Mouse (Mus musculus): Measurements from ENCODE around the gene Adam12. TPM values are rescaled to one million over a fixed set of nuclear protein-coding genes. Genes with fewer than 3 reads are reported as not detected.

Adam12 gene
- polyA plus RNA-seq, 1 experiment: 4.1 TPM

DNA sequence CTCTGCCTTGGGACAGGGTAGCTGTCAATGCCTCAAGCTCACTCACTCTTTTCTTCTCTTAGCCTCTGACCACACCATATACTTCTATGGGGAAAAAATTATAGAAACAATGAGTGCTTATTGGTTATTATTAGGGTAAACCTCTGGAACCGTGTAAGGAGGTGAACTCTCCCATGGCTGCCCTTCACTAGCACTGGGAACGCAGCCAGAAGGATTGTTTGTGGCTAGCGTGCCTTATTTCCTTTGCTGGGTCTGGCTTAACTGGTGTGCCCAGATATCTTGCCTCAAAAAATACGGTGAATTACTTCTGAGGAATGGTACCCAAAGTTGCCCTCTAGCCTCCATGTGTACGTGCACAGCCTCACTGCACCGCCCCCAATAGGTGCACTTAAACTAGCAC lies 43.4 kb downstream of the Adam12 start:
- TF ChIP-seq POLR2A (IDR thresholded peaks at IDR 0.05; ENCODE audit: low read depth, low read length) (no peak), CTCF (conservative IDR thresholded peaks at IDR 0.05; ENCODE audit: insufficient read depth, insufficient read length, low read depth, low read length) (no peak)
- Histone ChIP-seq H3K27ac (ENCODE audit: insufficient read depth, low read depth, low read length) (no peak overlapping the region), H3K4me1 (ENCODE audit: control insufficient read depth, insufficient read depth, low read length) (0 out of 2 replicates have a peak, but pooled peaks cover 9% of the 10 kb centered on the region), H3K36me3 (ENCODE audit: control insufficient read depth, insufficient read depth, low read length) (no peaks in the 10 kb centered on the region), H3K27me3 (replicated peaks; ENCODE audit: control insufficient read depth, insufficient read depth, low read length) (no peaks in the 10 kb centered on the region), H3K4me3 (ENCODE audit: insufficient read depth, low read depth, low read length) (no peak overlapping the region)
- WGBS: 32% methylated on average over 6 of the region's 6 CpGs
- peak; percentile 65 for DNase-seq

- DNase-seq: no peak
- H3K27me3 ChIP-seq (replicated peaks; ENCODE audit: control insufficient read depth, insufficient read depth, low read length): no peaks in the 10 kb centered on the region
- no peak for TF ChIP-seq POLR2A (IDR thresholded peaks at IDR 0.05; ENCODE audit: low read depth, low read length)
- TF ChIP-seq CTCF (conservative IDR thresholded peaks at IDR 0.05; ENCODE audit: insufficient read depth, insufficient read length, low read depth, low read length): no peak
- WGBS: 51% methylated on average over 1 of the region's 1 CpGs
- H3K4me1 ChIP-seq (ENCODE audit: control insufficient read depth, insufficient read depth, low read length): 0 out of 2 replicates have a peak, but pooled peaks cover 9% of the 10 kb centered on the region
- no peak overlapping the region for H3K27ac ChIP-seq (ENCODE audit: insufficient read depth, low read depth, low read length)
- H3K36me3 ChIP-seq (ENCODE audit: control insufficient read depth, insufficient read depth, low read length): no peaks in the 10 kb centered on the region
- H3K4me3 ChIP-seq (ENCODE audit: insufficient read depth, low read depth, low read length): no peak overlapping the region
These were observed 44.0 kb downstream of the Adam12 start for GRCm38 (mm10) chr7:134187946-134188345.

DNA sequence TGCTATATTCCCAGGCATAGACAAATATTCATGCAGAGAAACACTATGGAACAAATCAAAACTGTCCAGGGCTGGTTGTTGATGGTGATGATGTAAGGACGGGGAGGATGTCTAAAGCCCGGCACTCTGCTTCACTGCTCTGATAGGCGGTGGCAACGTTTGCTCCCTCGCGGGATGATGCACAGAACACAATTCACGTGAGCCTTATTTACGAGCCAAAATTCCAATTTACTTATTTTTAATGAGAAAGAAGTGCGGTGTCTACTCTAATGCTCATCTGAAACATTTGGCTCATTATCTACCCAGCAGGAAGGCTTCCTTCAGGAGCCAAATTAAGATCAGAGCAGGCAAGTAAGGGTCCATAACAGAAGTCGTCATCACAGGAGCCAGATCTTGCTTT lies 45.4 kb downstream of the Adam12 start:
- DNase-seq: no peak
- H3K36me3 ChIP-seq (ENCODE audit: control insufficient read depth, insufficient read depth, low read length): no peaks in the 10 kb centered on the region
- no peak for TF ChIP-seq POLR2A (IDR thresholded peaks at IDR 0.05; ENCODE audit: low read depth, low read length)
- H3K27me3 ChIP-seq (replicated peaks; ENCODE audit: control insufficient read depth, insufficient read depth, low read length): no peaks in the 10 kb centered on the region
- no peak overlapping the region for H3K4me3 ChIP-seq (ENCODE audit: insufficient read depth, low read depth, low read length)
- WGBS: 91% methylated on average over 10 of the region's 10 CpGs
- 0 out of 2 replicates have a peak, but pooled peaks cover 9% of the 10 kb centered on the region for H3K4me1 ChIP-seq (ENCODE audit: control insufficient read depth, insufficient read depth, low read length)
- H3K27ac ChIP-seq (ENCODE audit: insufficient read depth, low read depth, low read length): no peak overlapping the region

- no peak overlapping the region for H3K4me3 ChIP-seq (ENCODE audit: insufficient read depth, low read depth, low read length)
- DNase-seq: peak; percentile 57
- no peaks in the 10 kb centered on the region for H3K36me3 ChIP-seq (ENCODE audit: control insufficient read depth, insufficient read depth, low read length)
- TF ChIP-seq CTCF (conservative IDR thresholded peaks at IDR 0.05; ENCODE audit: insufficient read depth, insufficient read length, low read depth, low read length) (no peak), POLR2A (IDR thresholded peaks at IDR 0.05; ENCODE audit: low read depth, low read length) (no peak)
- 0 out of 2 replicates have a peak, but pooled peaks cover 9% of the 10 kb centered on the region for H3K4me1 ChIP-seq (ENCODE audit: control insufficient read depth, insufficient read depth, low read length)
- 94% methylated on average over 4 of the region's 4 CpGs for WGBS
- no peaks in the 10 kb centered on the region for H3K27me3 ChIP-seq (replicated peaks; ENCODE audit: control insufficient read depth, insufficient read depth, low read length)
- no peak overlapping the region for H3K27ac ChIP-seq (ENCODE audit: insufficient read depth, low read depth, low read length)
These were observed 46.2 kb downstream of the Adam12 start for GRCm38 (mm10) chr7:134185751-134186150.

GRCm38 (mm10) chr7:134181717-134182116 lies 50.2 kb downstream of the Adam12 start:
- 82% methylated on average over 1 of the region's 1 CpGs for WGBS
- H3K4me1 ChIP-seq (ENCODE audit: control insufficient read depth, insufficient read depth, low read length): no peaks in the 10 kb centered on the region
- TF ChIP-seq CTCF (conservative IDR thresholded peaks at IDR 0.05; ENCODE audit: insufficient read depth, insufficient read length, low read depth, low read length) (no peak), POLR2A (IDR thresholded peaks at IDR 0.05; ENCODE audit: low read depth, low read length) (no peak)
- no peaks in the 10 kb centered on the region for H3K27me3 ChIP-seq (replicated peaks; ENCODE audit: control insufficient read depth, insufficient read depth, low read length)
- DNase-seq: no peak
- H3K27ac ChIP-seq (ENCODE audit: insufficient read depth, low read depth, low read length): no peak overlapping the region
- no peaks in the 10 kb centered on the region for H3K36me3 ChIP-seq (ENCODE audit: control insufficient read depth, insufficient read depth, low read length)
- H3K4me3 ChIP-seq (ENCODE audit: insufficient read depth, low read depth, low read length): no peak overlapping the region

DNA sequence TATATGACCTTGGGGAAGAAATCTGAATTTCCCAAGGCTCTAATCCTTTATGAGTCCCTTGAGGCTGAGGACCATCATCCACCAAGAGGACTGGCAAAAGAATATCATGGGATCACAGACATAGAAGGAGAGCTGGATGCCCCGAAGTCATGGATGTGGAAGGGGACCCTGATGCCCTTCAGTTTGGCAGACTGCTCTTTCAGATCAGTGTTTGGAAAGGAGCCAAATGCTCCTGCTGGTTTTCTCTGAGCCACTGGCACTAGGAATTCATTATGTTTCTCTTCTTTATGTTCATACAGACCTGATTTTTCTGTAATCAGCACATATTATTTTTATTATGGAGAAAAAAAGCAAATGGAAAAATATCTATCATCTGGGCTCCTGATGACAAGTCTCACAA lies 50.9 kb downstream of the Adam12 start:
- Histone ChIP-seq H3K36me3 (ENCODE audit: control insufficient read depth, insufficient read depth, low read length) (no peaks in the 10 kb centered on the region), H3K27me3 (replicated peaks; ENCODE audit: control insufficient read depth, insufficient read depth, low read length) (no peaks in the 10 kb centered on the region), H3K4me3 (ENCODE audit: insufficient read depth, low read depth, low read length) (no peak overlapping the region), H3K27ac (ENCODE audit: insufficient read depth, low read depth, low read length) (no peak overlapping the region), H3K4me1 (ENCODE audit: control insufficient read depth, insufficient read depth, low read length) (no peaks in the 10 kb centered on the region)
- no peak for DNase-seq
- no peak for TF ChIP-seq CTCF (conservative IDR thresholded peaks at IDR 0.05; ENCODE audit: insufficient read depth, insufficient read length, low read depth, low read length)
- 76% methylated on average over 1 of the region's 1 CpGs for WGBS

DNA sequence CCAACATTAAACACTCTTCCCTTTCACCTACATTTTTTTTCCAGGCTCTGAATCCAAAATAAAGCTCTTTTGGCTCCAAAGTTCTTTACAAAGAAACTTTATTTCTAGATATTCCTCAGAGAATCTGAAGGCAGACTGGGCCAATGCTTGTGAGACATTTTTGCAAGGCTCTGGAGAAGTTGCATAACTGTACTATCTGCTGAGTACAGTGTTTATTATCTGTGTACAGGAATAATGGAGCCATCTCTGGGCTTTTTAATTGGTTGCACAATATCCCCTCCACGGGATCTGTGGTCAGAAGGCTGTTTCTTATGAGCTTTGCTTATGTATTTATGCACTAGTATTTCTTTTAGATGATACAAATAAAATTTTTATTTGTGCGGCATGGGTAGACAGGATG lies 54.9 kb downstream of the Adam12 start:
- no peaks in the 10 kb centered on the region for H3K4me1 ChIP-seq (ENCODE audit: control insufficient read depth, insufficient read depth, low read length)
- no peak overlapping the region for H3K4me3 ChIP-seq (ENCODE audit: insufficient read depth, low read depth, low read length)
- 74% methylated on average over 2 of the region's 2 CpGs for WGBS
- TF ChIP-seq POLR2A (IDR thresholded peaks at IDR 0.05; ENCODE audit: low read depth, low read length): no peak
- no peak for TF ChIP-seq CTCF (conservative IDR thresholded peaks at IDR 0.05; ENCODE audit: insufficient read depth, insufficient read length, low read depth, low read length)
- H3K27me3 ChIP-seq (replicated peaks; ENCODE audit: control insufficient read depth, insufficient read depth, low read length): no peaks in the 10 kb centered on the region
- peak; percentile 42 for DNase-seq
- no peak overlapping the region for H3K27ac ChIP-seq (ENCODE audit: insufficient read depth, low read depth, low read length)
- no peaks in the 10 kb centered on the region for H3K36me3 ChIP-seq (ENCODE audit: control insufficient read depth, insufficient read depth, low read length)

DNA sequence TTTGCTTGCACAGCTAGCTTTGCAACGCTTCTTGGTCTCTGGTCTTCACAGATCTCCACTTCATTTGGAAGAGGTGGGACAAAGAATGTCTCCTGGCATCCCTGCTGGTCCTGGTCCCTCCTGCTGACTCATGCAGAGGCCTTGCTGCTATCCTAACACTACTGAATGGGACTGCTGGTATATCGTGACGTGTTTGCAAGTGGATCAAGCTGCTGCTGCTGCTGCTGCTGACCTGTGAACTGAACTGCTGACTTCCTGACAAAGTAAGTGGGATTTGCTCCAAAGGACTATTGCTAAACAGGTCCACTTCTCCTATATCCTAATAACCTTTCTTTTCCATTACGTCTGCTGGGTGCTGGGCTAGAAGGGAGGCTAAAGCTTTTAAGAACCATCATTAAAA lies 56.7 kb downstream of the Adam12 start:
- TF ChIP-seq CTCF (conservative IDR thresholded peaks at IDR 0.05; ENCODE audit: insufficient read depth, insufficient read length, low read depth, low read length) (no peak), POLR2A (IDR thresholded peaks at IDR 0.05; ENCODE audit: low read depth, low read length) (no peak)
- H3K27ac ChIP-seq (ENCODE audit: insufficient read depth, low read depth, low read length): no peak overlapping the region
- H3K4me1 ChIP-seq (ENCODE audit: control insufficient read depth, insufficient read depth, low read length): no peaks in the 10 kb centered on the region
- DNase-seq: no peak
- H3K4me3 ChIP-seq (ENCODE audit: insufficient read depth, low read depth, low read length): no peak overlapping the region
- no peaks in the 10 kb centered on the region for H3K27me3 ChIP-seq (replicated peaks; ENCODE audit: control insufficient read depth, insufficient read depth, low read length)
- 93% methylated on average over 4 of the region's 4 CpGs for WGBS
- H3K36me3 ChIP-seq (ENCODE audit: control insufficient read depth, insufficient read depth, low read length): no peaks in the 10 kb centered on the region
